Mouse (Mus musculus): ENCODE results near the gene AW549877.

GRCm38 (mm10) chr15:4033168-4034004, 37.8 kb upstream of the AW549877 start:
- TF ChIP-seq CTCF (IDR thresholded peaks at IDR 0.05; ENCODE audit: low read depth) (no peak), EP300 (IDR thresholded peaks at IDR 0.05; ENCODE audit: low read depth) (no peak)
